Comparison of ENCODE assay signal across 9 mouse cellular contexts in genomic region chr10:33653142-33653541, GRCm38 (mm10). TPM values are rescaled to one million over a fixed set of nuclear protein-coding genes. Genes with fewer than 3 reads are reported as not detected.
DNase-seq lines count a peak whose midpoint lies in the region; ATAC-seq and TF ChIP-seq lines count a peak whose summit lies in the region.
"Had no signal": no experiment of that assay in that cellular context is flagged by ENCODE, and none has a peak within 500 bp of the region (broad histone marks: within the 10 kb centered on the region; RNA-seq: fewer than 3 reads in every experiment).

No protein-coding gene starts in this region.

- H3K27me3 ChIP-seq in hindbrain, embryonic 14.5 days (ENCODE audit: control insufficient read depth, insufficient read depth, low read length): no peaks in the 10 kb centered on the region
- no peaks in the 10 kb centered on the region for H3K27me3 ChIP-seq in hindbrain, embryonic 13.5 days
- H3K27me3 ChIP-seq: liver, embryonic 13.5 days had no signal

- H3K9ac ChIP-seq in hindbrain, embryonic 14.5 days: no peak overlapping the region
- no peak overlapping the region for H3K9ac ChIP-seq in hindbrain, embryonic 13.5 days
- H3K9ac ChIP-seq in ES-E14 (ENCODE audit: insufficient read depth, low read depth, low read length, poor library complexity, severe bottlenecking): no peak overlapping the region
- H3K9ac ChIP-seq: liver, embryonic 13.5 days had no signal

- no peaks in the 10 kb centered on the region for H3K36me3 ChIP-seq in hindbrain, embryonic 14.5 days (replicated peaks; ENCODE audit: control insufficient read depth, insufficient read depth)
- no peaks in the 10 kb centered on the region for H3K36me3 ChIP-seq in hindbrain, embryonic 13.5 days
- H3K36me3 ChIP-seq in ES-E14 (ENCODE audit: control insufficient read depth, insufficient read depth, low read length, poor library complexity, severe bottlenecking): no peaks in the 10 kb centered on the region
- H3K36me3 ChIP-seq: liver, embryonic 13.5 days had no signal

- in situ Hi-C loops in ES-E14 (cut with MboI; ENCODE audit: low sequenced_read_pairs in 2 of 2, unreplicated experiment in 2 of 2): no loop called here

- no peak overlapping the region for H3K4me3 ChIP-seq in hindbrain, embryonic 14.5 days (replicated peaks; ENCODE audit: low read length)
- no peak overlapping the region for H3K4me3 ChIP-seq in hindbrain, embryonic 13.5 days
- no peak overlapping the region for H3K4me3 ChIP-seq in ES-E14 (ENCODE audit: insufficient read depth in 1 of 2, low read depth in 1 of 2, low read length in 2 of 2, poor library complexity in 1 of 2, severe bottlenecking in 1 of 2)
- H3K4me3 ChIP-seq: liver, embryonic 13.5 days had no signal

- no peak overlapping the region for H3K4me2 ChIP-seq in hindbrain, embryonic 14.5 days (replicated peaks)
- no peak overlapping the region for H3K4me2 ChIP-seq in hindbrain, embryonic 13.5 days
- H3K4me2 ChIP-seq: liver, embryonic 13.5 days had no signal

- peak; percentile 61; the same call in 1 of the 2 replicates for TF ChIP-seq CTCF in brain, embryonic 14.5 days (IDR thresholded peaks at IDR 0.05; ENCODE audit: borderline replicate concordance, extremely low read depth, insufficient read depth, insufficient read length)

- no peak for TF ChIP-seq POLR2A in brain, embryonic 14.5 days (IDR thresholded peaks at IDR 0.05; ENCODE audit: borderline replicate concordance, extremely low read depth, insufficient read depth, insufficient read length, poor library complexity, severe bottlenecking)

- H3K9me3 ChIP-seq in hindbrain, embryonic 14.5 days (ENCODE audit: control insufficient read depth, low read length): no peaks in the 10 kb centered on the region
- no peaks in the 10 kb centered on the region for H3K9me3 ChIP-seq in hindbrain, embryonic 13.5 days
- H3K9me3 ChIP-seq in ES-E14 (ENCODE audit: control insufficient read depth, insufficient read depth, low read depth, low read length): no peaks in the 10 kb centered on the region
- H3K9me3 ChIP-seq: liver, embryonic 13.5 days had no signal

- no peak for ATAC-seq in hindbrain, embryonic 14.5 days (ENCODE audit: low FRiP score)
- ATAC-seq in hindbrain, embryonic 13.5 days (ENCODE audit: low FRiP score): no peak
- peak; percentile 65; the same call in 1 of the 2 replicates for ATAC-seq in frontal cortex, adult (ENCODE audit: low TSS enrichment)
- ATAC-seq in erythroblast, adult 5-6 weeks (replicated peaks; ENCODE audit: low FRiP score, poor library complexity, severe bottlenecking): no peak

- peak; percentile 74 for DNase-seq in hindbrain, embryonic 14.5 days (ENCODE audit: low spot score)
- peak; percentile 38 for DNase-seq in ES-E14 (ENCODE audit: low read depth, low spot score)
- peak; percentile 89 for DNase-seq in brain, embryonic 14.5 days (ENCODE audit: low read depth)
- DNase-seq in left cerebral cortex, adult 11 months (ENCODE audit: low spot score): peak; percentile 47
- peak; percentile 87 to 91 for DNase-seq in right cerebral cortex, postnatal 10 days (ENCODE audit: low spot score in 2 of 2)
- DNase-seq: liver, embryonic 13.5 days had no signal

- H3K27ac ChIP-seq in hindbrain, embryonic 14.5 days: no peak overlapping the region
- H3K27ac ChIP-seq in hindbrain, embryonic 13.5 days: no peak overlapping the region
- no peak overlapping the region for H3K27ac ChIP-seq in ES-E14 (ENCODE audit: insufficient read depth, low read depth, low read length, poor library complexity, severe bottlenecking)
- H3K27ac ChIP-seq: liver, embryonic 13.5 days had no signal

- no peaks in the 10 kb centered on the region for H3K4me1 ChIP-seq in hindbrain, embryonic 14.5 days (replicated peaks; ENCODE audit: control insufficient read depth, insufficient read depth, low read length)
- H3K4me1 ChIP-seq in hindbrain, embryonic 13.5 days (replicated peaks): no peaks in the 10 kb centered on the region
- H3K4me1 ChIP-seq in ES-E14 (ENCODE audit: control insufficient read depth in 2 of 2, insufficient read depth in 2 of 2, low read length in 2 of 2, poor library complexity in 1 of 2): no peaks in the 10 kb centered on the region
- H3K4me1 ChIP-seq: liver, embryonic 13.5 days had no signal

TF ChIP-seq in ES-E14, 5 proteins besides CTCF, POLR2A, EP300 and RAD21:
- TF ChIP-seq MAFK (IDR thresholded peaks at IDR 0.05; ENCODE audit: insufficient read depth, low read depth, low read length) (no peak), ZC3H11A (IDR thresholded peaks at IDR 0.05; ENCODE audit: borderline replicate concordance, low read depth, low read length) (peak; percentile 73), ZNF384 (IDR thresholded peaks at IDR 0.05; ENCODE audit: low read depth, low read length) (no peak), HCFC1 (IDR thresholded peaks at IDR 0.05; ENCODE audit: borderline replicate concordance, insufficient read depth, low read length) (no peak), CHD2 (IDR thresholded peaks at IDR 0.05; ENCODE audit: low read depth, low read length) (no peak)

RNA-seq across cellular contexts. Expression of gene Clvs2, which starts 28.6 kb away (rescaled TPM):
- polyA plus RNA-seq in hindbrain, embryonic 14.5 days (2014; fragmentation: Nextera tagmentation; extraction: Ambion mirVana): 26.6 and 29.9 TPM in 2 replicates
- 13.4 and 14.7 TPM in 2 replicates for polyA plus RNA-seq in hindbrain, embryonic 13.5 days (2015; fragmentation: Nextera tagmentation; extraction: Ambion mirVana)
- 1.7 and 2.3 TPM in 2 replicates for total RNA-seq in ES-E14 (2012; rRNA removed)
- 10.5 and 17.1 TPM in 2 replicates for polyA plus RNA-seq in brain, embryonic 14.5 days (2012; rRNA removed)
- not detected in 2 replicates for total RNA-seq in erythroblast, adult 5-6 weeks (2015; ENCODE audit: low replicate concordance)
- total RNA-seq in erythroblast, adult 5-6 weeks (2017; ENCODE audit: low replicate concordance): not detected in 2 replicates
- polyA plus RNA-seq: liver, embryonic 13.5 days had no signal

Comparison
In these comparisons a context has a peak if more than half of its experiments do, and no peak if none do; other contexts are left out.
1. DNase-seq: peak in every context shown above with its lines; median percentile 89 in brain, embryonic 14.5 days; 89 in right cerebral cortex, postnatal 10 days; 74 in hindbrain, embryonic 14.5 days; 47 in left cerebral cortex, adult 11 months; 38 in ES-E14.